Mouse (Mus musculus) heart, adult 2 months (tissue): Measurements from ENCODE around the gene Gm12248.

Source experiments
- CTCF ChIP-seq: fragments of 200-600 bp; IDR thresholded peaks from 2 replicates; pipeline ENCODE4 v1.8.1; 2022; ENCODE audit warnings: antibody characterized with exemption, mild to moderate bottlenecking, moderate library complexity
- EP300 ChIP-seq: fragments of 200-500 bp; IDR thresholded peaks from 2 replicates; pipeline ENCODE4 v1.6.1; 2011; ENCODE audit warnings: low read depth, low read length, control low read depth; ENCODE audit not compliant: insufficient read depth
- POLR2A ChIP-seq: fragments of 200-500 bp; IDR thresholded peaks from 2 replicates; pipeline ENCODE4 v1.6.1; 2011; ENCODE audit warnings: mild to moderate bottlenecking, low read depth, low read length, control low read depth; ENCODE audit not compliant: insufficient read depth

DNA sequence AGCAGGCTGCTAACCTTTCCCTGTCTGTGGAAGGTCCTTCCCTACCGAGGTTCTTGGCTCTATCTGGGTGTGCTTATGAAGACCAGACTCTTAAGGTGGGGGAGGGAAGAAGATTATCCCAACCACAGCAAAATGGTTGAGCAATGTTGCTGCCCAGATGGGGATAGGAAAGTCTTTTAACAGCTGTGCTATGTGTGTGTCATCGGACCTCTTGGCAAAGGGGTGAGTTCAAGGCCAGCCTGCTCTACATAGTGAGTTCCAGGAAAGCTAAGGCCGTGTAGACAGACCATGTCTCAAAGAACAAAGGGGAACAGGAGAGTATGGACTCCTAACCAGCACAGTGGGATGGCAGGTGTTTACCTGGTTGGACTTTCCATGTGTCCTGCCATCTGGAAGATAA lies 20.0 kb downstream of the Gm12248 start:
- no peak for TF ChIP-seq POLR2A
- TF ChIP-seq CTCF = no peak
- no peak for TF ChIP-seq EP300
